Mouse (Mus musculus) olfactory bulb, adult 2 months (tissue): ENCODE data around the gene Slc39a11. TPM values are rescaled to one million over a fixed set of nuclear protein-coding genes. Genes with fewer than 3 reads are reported as not detected.

ENCODE experiments used
- H3K27ac ChIP-seq: fragments of 200-500 bp; 2 replicates; pipeline ENCODE4 v1.5.1; 2012; ENCODE audit warnings: low read depth, low read length; ENCODE audit not compliant: insufficient read depth
- H3K4me1 ChIP-seq: fragments of 200-500 bp; 2 replicates; pipeline ENCODE4 v1.6.1; 2012; ENCODE audit warnings: low read length; ENCODE audit not compliant: control insufficient read depth, insufficient read depth
- H3K4me3 ChIP-seq: fragments of 200-500 bp; 2 replicates; pipeline ENCODE4 v1.5.1; 2012; ENCODE audit warnings: mild to moderate bottlenecking, low read depth, low read length, moderate library complexity; ENCODE audit not compliant: insufficient read depth
- CTCF ChIP-seq: fragments of 200-500 bp; IDR thresholded peaks from 2 replicates; pipeline ENCODE4 v1.5.1; 2012; ENCODE audit warnings: low read depth, mild to moderate bottlenecking, low read length, moderate library complexity; ENCODE audit not compliant: insufficient read depth
- POLR2A ChIP-seq: fragments of 200-500 bp; IDR thresholded peaks from 2 replicates; pipeline ENCODE4 v1.6.1; 2012; ENCODE audit warnings: mild to moderate bottlenecking, low read depth, low read length, moderate library complexity; ENCODE audit not compliant: insufficient read depth
- WGBS: fragments of 180-500 bp; shearing (Covaris S2); methylation state at CpG from one replicate; pipeline ENCODE4 v1.1.7; 2018; 5-methylcytosine and 5-hydroxymethylcytosine counted together
- polyA plus RNA-seq: library from polyadenylated mRNA; stranded (reverse); fragments of >200 nt; gene quantifications from 2 replicates; pipeline ENCODE4 v1.2.4, GENCODE M21; 2012; ENCODE audit warnings: low replicate concordance; ENCODE audit not compliant: missing spikeins, insufficient read depth, insufficient read length

The Slc39a11 gene
- polyA plus RNA-seq, 1 experiment: not detected

DNA sequence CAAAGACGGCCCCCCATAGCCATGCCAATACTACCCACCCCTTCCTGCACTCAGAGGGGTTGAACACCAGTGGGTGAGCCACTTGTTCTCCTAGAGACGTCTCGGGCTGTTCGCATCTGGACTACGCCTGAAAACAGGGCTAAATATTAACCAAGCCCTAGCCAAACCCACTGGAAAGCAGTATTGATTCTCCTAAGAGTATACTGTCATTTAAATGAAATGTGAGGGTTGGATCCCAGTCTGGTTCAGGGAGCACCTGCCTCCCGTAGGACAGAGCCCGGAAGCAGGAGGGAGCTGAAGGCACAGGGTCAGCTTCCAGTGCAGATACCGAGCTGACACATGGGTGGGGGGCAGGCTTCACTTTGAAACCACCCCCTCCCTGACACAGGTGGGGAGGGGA lies 18.0 kb downstream of the Slc39a11 start:
- 84% methylated on average over 8 of the region's 8 CpGs for WGBS
- TF ChIP-seq POLR2A (no peak), CTCF (no peak)
- no peak overlapping the region for H3K27ac ChIP-seq
- H3K4me3 ChIP-seq: no peak overlapping the region
- H3K4me1 ChIP-seq: no peaks in the 10 kb centered on the region

DNA sequence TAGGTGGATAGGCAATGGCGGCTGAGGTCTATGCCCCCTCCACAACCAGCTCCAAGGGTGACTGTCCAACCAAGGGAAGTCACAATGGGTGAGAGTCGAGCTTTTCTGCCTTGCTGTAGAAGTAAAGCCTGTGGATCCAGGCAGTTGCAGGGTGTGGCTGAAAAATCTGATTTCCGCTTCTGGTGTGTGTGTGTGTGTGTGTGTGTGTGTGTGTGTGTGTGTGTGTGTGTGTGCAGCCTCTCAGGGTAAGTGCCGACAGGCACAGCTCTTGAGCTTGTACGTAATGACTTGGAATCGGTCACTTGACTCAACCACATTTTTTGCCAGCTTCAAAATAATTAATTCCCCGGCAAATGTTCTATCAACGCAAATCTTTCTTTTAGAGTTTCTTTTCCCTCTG lies 18.6 kb downstream of the Slc39a11 start:
- TF ChIP-seq CTCF (no peak), POLR2A (no peak)
- H3K4me1 ChIP-seq: no peaks in the 10 kb centered on the region
- no peak overlapping the region for H3K4me3 ChIP-seq
- H3K27ac ChIP-seq: no peak overlapping the region
- 75% methylated on average over 8 of the region's 8 CpGs for WGBS

DNA sequence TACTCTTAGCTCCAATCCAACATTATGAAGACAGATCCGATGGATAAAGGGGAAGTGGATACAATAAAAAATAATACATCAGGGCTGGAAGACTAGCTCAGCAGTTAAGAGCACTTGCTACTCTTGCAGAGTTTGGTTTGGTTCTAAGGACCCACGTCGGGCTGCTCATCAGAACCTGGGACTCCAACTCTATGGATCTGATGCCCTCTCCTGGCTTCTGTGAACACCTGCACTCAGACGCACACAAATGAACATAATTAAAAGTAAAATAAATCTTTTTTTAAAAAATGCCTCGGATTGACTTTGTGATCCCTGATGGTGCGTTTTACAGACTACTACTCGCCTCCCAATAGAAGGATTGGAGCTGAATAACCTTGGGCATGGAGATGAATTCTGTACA lies 19.2 kb downstream of the Slc39a11 start:
- WGBS: 56% methylated on average over 7 of the region's 7 CpGs
- TF ChIP-seq CTCF (no peak), POLR2A (no peak)
- no peak overlapping the region for H3K27ac ChIP-seq
- H3K4me3 ChIP-seq: no peak overlapping the region
- no peaks in the 10 kb centered on the region for H3K4me1 ChIP-seq

DNA sequence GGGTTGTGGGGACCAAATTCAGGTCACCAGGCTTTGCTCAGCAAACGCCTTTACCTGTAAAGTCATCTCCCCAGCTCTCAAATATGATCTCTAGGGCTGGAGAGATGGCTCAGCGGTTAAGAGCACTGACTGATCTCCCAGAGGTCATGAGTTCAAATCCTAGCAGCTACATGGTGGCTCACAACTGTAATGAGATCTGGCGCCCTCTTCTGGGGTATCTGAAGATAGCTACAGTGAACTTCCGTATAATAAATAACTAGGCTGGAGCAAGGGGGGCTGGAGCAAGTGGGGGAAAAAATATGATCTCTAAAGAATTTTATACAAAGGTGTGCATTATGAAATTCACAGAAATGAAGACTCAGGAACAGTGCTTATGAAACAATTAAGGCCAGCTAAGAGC lies 22.1 kb downstream of the Slc39a11 start:
- Histone ChIP-seq H3K4me1 (no peaks in the 10 kb centered on the region), H3K27ac (no peak overlapping the region), H3K4me3 (no peak overlapping the region)
- TF ChIP-seq CTCF (no peak), POLR2A (no peak)
- WGBS: 54% methylated on average over 4 of the region's 4 CpGs

DNA sequence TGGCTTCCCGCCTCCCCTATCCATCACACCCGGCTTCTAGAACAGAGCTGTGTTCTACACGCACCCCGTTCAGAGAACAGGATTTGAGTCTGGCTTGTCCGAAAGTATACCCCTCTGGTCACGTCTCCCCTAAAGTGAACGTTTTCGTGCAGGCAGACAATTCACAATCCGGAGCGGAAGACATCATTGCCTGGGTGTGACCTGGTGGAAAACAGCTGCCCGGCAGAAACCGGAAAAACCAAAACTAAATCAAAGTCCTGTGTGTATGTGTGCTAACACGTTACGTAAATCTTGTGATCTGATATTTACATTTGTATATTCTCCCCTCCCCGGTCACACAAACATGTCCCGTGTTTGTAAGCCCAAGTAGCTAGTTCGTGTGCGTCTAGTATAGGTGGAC lies 24.4 kb downstream of the Slc39a11 start:
- WGBS: 94% methylated on average over 18 of the region's 18 CpGs
- no peak overlapping the region for H3K4me3 ChIP-seq
- peaks cover 5% of the 10 kb centered on the region; the same call in 1 of the 2 replicates for H3K4me1 ChIP-seq
- no peak for TF ChIP-seq CTCF
- TF ChIP-seq POLR2A: no peak
- H3K27ac ChIP-seq: no peak overlapping the region

DNA sequence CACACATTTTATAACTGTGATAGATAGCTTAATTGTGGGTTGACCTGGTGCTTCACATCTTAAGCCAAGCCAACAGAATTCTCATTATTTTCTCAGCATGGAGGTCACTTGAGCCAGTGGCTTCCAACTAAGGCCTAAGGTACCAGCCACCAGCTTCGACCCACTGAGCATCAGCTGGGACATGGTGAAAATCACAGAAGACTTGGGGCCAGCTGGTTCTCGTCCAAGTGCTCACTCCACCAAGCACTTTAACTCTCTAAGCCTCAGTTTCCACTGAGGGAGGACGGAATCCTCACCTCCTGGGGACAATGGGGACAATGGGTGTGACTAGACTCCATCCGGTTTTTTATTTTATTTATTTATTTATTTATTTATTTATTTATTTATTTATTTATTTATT lies 27.9 kb downstream of the Slc39a11 start:
- 85% methylated on average over 4 of the region's 4 CpGs for WGBS
- TF ChIP-seq CTCF: no peak
- no peak for TF ChIP-seq POLR2A
- Histone ChIP-seq H3K4me3 (no peak overlapping the region), H3K4me1 (peaks cover 28% of the 10 kb centered on the region), H3K27ac (no peak overlapping the region)

DNA sequence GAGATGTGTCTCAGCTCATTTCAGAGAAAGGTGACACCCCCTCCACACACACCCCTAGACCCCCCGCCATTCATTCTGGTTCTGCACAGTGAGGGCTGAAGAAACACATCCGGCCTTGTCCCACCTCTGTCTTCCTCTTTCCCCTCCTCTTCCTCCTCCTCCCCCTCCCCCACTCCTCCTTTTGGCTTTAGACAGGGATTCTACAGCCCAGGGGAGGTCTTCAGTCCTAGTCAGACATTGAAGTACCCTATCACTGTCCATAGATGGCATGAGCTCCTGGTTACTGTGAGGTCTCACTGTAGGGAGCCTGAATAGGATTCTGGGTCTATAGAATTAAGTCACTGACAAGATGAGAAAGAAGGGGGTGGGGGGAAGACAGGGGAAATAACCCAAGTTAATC lies 28.9 kb downstream of the Slc39a11 start:
- no peak overlapping the region for H3K4me3 ChIP-seq
- H3K27ac ChIP-seq: no peak overlapping the region
- WGBS: 88% methylated on average over 2 of the region's 2 CpGs
- peaks cover 28% of the 10 kb centered on the region for H3K4me1 ChIP-seq
- TF ChIP-seq CTCF: no peak
- TF ChIP-seq POLR2A: no peak

DNA sequence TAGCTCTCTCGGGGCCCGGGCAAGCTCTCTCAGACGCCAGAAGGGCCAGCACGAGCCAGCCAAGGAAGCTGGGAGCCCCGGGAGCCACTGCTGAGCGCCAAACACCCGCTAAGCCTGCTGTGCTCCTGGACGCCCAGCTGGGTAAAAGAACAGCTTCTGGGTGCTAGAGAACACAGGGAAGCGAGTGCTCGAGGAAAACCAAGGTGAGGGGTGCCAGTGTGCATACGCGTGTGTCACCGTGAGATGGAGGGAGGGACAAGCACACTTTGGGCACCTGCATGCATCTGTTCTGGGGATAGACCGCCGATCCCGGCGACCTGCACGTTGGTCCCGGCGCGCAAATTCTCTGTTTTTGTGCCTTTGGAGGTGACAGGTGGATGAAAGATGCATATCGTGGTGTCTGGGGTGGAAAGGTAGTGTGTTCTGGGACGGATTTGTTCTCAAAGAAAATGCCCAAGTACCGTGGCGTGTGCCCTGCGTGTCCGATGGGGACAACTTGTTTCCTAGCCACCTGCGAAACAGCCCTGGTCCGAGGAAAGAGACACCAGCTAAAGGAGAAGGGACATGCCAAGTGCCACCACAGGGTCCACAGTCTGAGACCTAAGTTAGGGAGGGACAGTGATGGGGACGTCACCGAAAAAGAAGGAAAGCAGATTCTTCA lies 30.3 kb downstream of the Slc39a11 start:
- 1% methylated on average over 31 of the region's 31 CpGs for WGBS
- H3K27ac ChIP-seq: no peak overlapping the region
- peaks cover 28% of the 10 kb centered on the region for H3K4me1 ChIP-seq
- no peak for TF ChIP-seq CTCF
- peak overlapping the region; percentile 46 for H3K4me3 ChIP-seq

DNA sequence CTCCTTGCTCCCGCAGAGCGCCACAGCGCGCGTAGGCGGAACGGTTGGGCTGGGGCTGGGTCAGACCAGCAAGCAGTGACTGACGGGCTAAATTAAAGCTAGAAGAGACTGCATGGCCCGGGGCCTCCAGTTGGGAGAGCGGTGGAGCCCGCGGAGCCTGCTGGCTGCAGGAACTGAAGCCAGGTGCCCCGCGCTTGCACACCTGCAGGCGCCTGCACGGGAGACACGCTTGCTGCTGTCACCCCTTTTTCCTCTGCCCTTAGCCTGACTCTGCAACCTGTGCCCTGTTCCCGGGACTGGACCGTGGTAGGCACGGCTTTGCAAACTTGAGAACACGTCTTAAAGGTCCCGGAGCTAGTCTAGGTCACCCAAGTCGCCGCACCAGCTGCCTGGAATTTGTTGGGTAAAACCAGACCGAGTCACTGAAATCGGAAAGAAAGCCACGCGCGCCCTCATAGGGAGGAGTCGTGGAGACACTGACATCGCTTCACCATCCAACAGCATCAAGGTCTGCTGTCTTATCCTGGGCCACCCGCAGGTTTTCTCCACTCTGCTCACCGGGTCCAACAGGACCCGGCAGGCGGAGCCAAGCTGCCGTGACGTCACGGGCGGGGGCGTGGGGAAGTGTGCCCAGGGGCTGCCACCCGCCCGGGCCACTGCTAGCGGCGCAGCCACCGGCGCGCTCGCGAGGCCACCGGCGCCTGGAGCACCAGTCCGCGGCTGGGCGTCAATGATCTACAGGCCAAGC lies 31.0 kb downstream of the Slc39a11 start, which contains the start of gene Sstr2:
TSS of gene Sstr2 (plus strand) at position 671 of the 748 bp plus-strand sequence.
- H3K27ac ChIP-seq: no peak within 1 kb of the TSS
- WGBS: 1% methylated on average over 54 of the region's 54 CpGs
- no peak for TF ChIP-seq CTCF
- TF ChIP-seq POLR2A: no peak
- peaks cover 32% of the 10 kb centered on the region for H3K4me1 ChIP-seq
- peak within 1 kb of the TSS; percentile 46 for H3K4me3 ChIP-seq

DNA sequence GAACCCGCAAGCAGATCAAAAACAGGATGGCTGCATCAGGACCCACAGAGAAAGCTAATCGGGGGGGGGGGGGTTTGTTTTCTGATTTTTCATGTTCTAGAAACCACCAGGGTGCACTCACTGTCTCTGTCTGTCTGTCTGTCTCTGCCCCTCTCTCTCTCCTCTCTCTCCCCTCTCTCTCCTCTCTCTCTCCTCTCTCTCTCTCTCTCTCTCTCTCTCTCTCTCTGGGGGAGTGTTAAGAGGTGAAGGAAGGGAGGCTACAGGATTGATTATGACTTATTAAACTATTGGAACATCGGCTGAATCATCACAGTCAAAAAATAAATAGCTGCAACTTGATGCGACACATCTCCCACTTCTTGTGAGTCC lies 31.6 kb downstream of the Slc39a11 start:
- WGBS: 31% methylated on average over 4 of the region's 4 CpGs
- peak overlapping the region; percentile 46 for H3K4me3 ChIP-seq
- H3K27ac ChIP-seq: no peak overlapping the region
- TF ChIP-seq CTCF (no peak), POLR2A (no peak)
- H3K4me1 ChIP-seq: peaks cover 33% of the 10 kb centered on the region
